Mouse (Mus musculus): ENCODE data around the gene Akr1b8. TPM values are rescaled to one million over a fixed set of nuclear protein-coding genes. Genes with fewer than 3 reads are reported as not detected.

Gene Akr1b8
- polyA plus RNA-seq, 1 experiment from 2014 or later, result 13.9 TPM

GRCm38 (mm10) chr6:34384110-34384661 lies 30.3 kb downstream of the Akr1b8 start, which contains the start of gene Akr1b10:
TSS of gene Akr1b10 (plus strand) at chr6:34384218.
- Histone ChIP-seq H3K27me3 (no peaks in the 10 kb centered on the region), H3K4me3 (replicated peaks) (peak within 1 kb of the TSS; percentile 65), H3K27ac (peak within 1 kb of the TSS; percentile 80), H3K36me3 (peaks cover 17% of the 10 kb centered on the region; the same call in 1 of the 2 replicates), H3K4me2 (peak within 1 kb of the TSS; percentile 72), H3K9ac (peak within 1 kb of the TSS; percentile 59), H3K4me1 (peaks cover 16% of the 10 kb centered on the region; the same call in 1 of the 2 replicates), H3K9me3 (replicated peaks) (no peaks in the 10 kb centered on the region)
- ATAC-seq (replicated peaks; ENCODE audit: low FRiP score), result peak; percentile 85
- WGBS, result under 1% methylated on average over 17 of the region's 17 CpGs

- Histone ChIP-seq H3K9me3 (replicated peaks) (no peaks in the 10 kb centered on the region), H3K27me3 (no peaks in the 10 kb centered on the region), H3K9ac (peak overlapping the region; percentile 59), H3K27ac (peak overlapping the region; percentile 80), H3K4me2 (peak overlapping the region; percentile 72), H3K4me3 (replicated peaks) (peak overlapping the region; percentile 65), H3K36me3 (peaks cover 23% of the 10 kb centered on the region), H3K4me1 (peaks cover 16% of the 10 kb centered on the region; the same call in 1 of the 2 replicates)
- WGBS, result 2% methylated on average over 13 of the region's 13 CpGs
- peak; percentile 86 for ATAC-seq (replicated peaks; ENCODE audit: low FRiP score)
Measured at GRCm38 (mm10) chr6:34384701-34385370, 30.9 kb downstream of the Akr1b8 start.

GRCm38 (mm10) chr6:34388420-34389156 lies 34.7 kb downstream of the Akr1b8 start:
- no peaks in the 10 kb centered on the region for H3K27me3 ChIP-seq
- H3K9me3 ChIP-seq (replicated peaks), result no peaks in the 10 kb centered on the region
- no peak for ATAC-seq (replicated peaks; ENCODE audit: low FRiP score)
- H3K27ac ChIP-seq, result no peak overlapping the region
- peaks cover 57% of the 10 kb centered on the region for H3K36me3 ChIP-seq
- H3K9ac ChIP-seq, result no peak overlapping the region
- no peak overlapping the region for H3K4me3 ChIP-seq (replicated peaks)
- peaks cover 14% of the 10 kb centered on the region; the same call in 1 of the 2 replicates for H3K4me1 ChIP-seq
- no peak overlapping the region for H3K4me2 ChIP-seq
- 87% methylated on average over 4 of the region's 4 CpGs for WGBS

- 61% methylated on average over 5 of the region's 5 CpGs for WGBS
Measured at GRCm38 (mm10) chr6:34395897-34396296, 42.0 kb downstream of the Akr1b8 start.

GRCm38 (mm10) chr6:34398431-34398830 lies 44.5 kb downstream of the Akr1b8 start:
- ATAC-seq (replicated peaks; ENCODE audit: low FRiP score), result no peak
- Histone ChIP-seq H3K4me3 (replicated peaks) (no peak overlapping the region), H3K27me3 (no peaks in the 10 kb centered on the region), H3K9ac (no peak overlapping the region), H3K4me2 (no peak overlapping the region), H3K36me3 (peaks cover 18% of the 10 kb centered on the region), H3K9me3 (replicated peaks) (no peaks in the 10 kb centered on the region), H3K27ac (no peak overlapping the region), H3K4me1 (0 out of 2 replicates have a peak, but pooled peaks cover 3% of the 10 kb centered on the region)
- WGBS, result 82% methylated on average over 6 of the region's 6 CpGs

More at GRCm38 (mm10) chr6:34395897-34396296, 42.0 kb downstream of the Akr1b8 start:
- H3K27ac ChIP-seq, result no peak overlapping the region
- no peak for ATAC-seq (replicated peaks; ENCODE audit: low FRiP score)
- H3K36me3 ChIP-seq, result peaks cover 40% of the 10 kb centered on the region
- 0 out of 2 replicates have a peak, but pooled peaks cover 3% of the 10 kb centered on the region for H3K4me1 ChIP-seq
- H3K9ac ChIP-seq, result no peak overlapping the region
- H3K4me2 ChIP-seq, result no peak overlapping the region
- H3K27me3 ChIP-seq, result no peaks in the 10 kb centered on the region
- H3K9me3 ChIP-seq (replicated peaks), result no peaks in the 10 kb centered on the region
- no peak overlapping the region for H3K4me3 ChIP-seq (replicated peaks)

- peaks cover 6% of the 10 kb centered on the region; the same call in 1 of the 2 replicates for H3K36me3 ChIP-seq
- H3K9ac ChIP-seq, result no peak overlapping the region
- H3K9me3 ChIP-seq (replicated peaks), result no peaks in the 10 kb centered on the region
- H3K4me2 ChIP-seq, result no peak overlapping the region
- ATAC-seq (replicated peaks; ENCODE audit: low FRiP score), result no peak
- H3K27me3 ChIP-seq, result no peaks in the 10 kb centered on the region
- H3K27ac ChIP-seq, result no peak overlapping the region
- H3K4me3 ChIP-seq (replicated peaks), result no peak overlapping the region
- H3K4me1 ChIP-seq, result 0 out of 2 replicates have a peak, but pooled peaks cover 3% of the 10 kb centered on the region
- 86% methylated on average over 13 of the region's 13 CpGs for WGBS
Measured at GRCm38 (mm10) chr6:34399606-34400220, 45.8 kb downstream of the Akr1b8 start.

- Histone ChIP-seq H3K36me3 (0 out of 2 replicates have a peak, but pooled peaks cover 3% of the 10 kb centered on the region), H3K9me3 (replicated peaks) (no peaks in the 10 kb centered on the region), H3K4me2 (no peak overlapping the region), H3K27ac (no peak overlapping the region), H3K27me3 (no peaks in the 10 kb centered on the region), H3K4me1 (0 out of 2 replicates have a peak, but pooled peaks cover 3% of the 10 kb centered on the region), H3K4me3 (replicated peaks) (no peak overlapping the region), H3K9ac (no peak overlapping the region)
- no peak for ATAC-seq (replicated peaks; ENCODE audit: low FRiP score)
- WGBS, result 83% methylated on average over 2 of the region's 2 CpGs
Measured at GRCm38 (mm10) chr6:34400696-34401095, 46.8 kb downstream of the Akr1b8 start.

- no peak overlapping the region for H3K4me3 ChIP-seq (replicated peaks)
- no peak overlapping the region for H3K27ac ChIP-seq
- WGBS, result 88% methylated on average over 4 of the region's 4 CpGs
- no peak overlapping the region for H3K9ac ChIP-seq
- no peaks in the 10 kb centered on the region for H3K27me3 ChIP-seq
- H3K36me3 ChIP-seq, result no peaks in the 10 kb centered on the region
- ATAC-seq (replicated peaks; ENCODE audit: low FRiP score), result no peak
- H3K9me3 ChIP-seq (replicated peaks), result no peaks in the 10 kb centered on the region
- H3K4me1 ChIP-seq, result no peaks in the 10 kb centered on the region
- no peak overlapping the region for H3K4me2 ChIP-seq
Measured at GRCm38 (mm10) chr6:34406746-34407145, 52.8 kb downstream of the Akr1b8 start.

- Histone ChIP-seq H3K9me3 (replicated peaks) (no peaks in the 10 kb centered on the region), H3K4me1 (peaks cover 5% of the 10 kb centered on the region; the same call in 1 of the 2 replicates), H3K4me2 (no peak overlapping the region), H3K4me3 (replicated peaks) (no peak overlapping the region), H3K36me3 (no peaks in the 10 kb centered on the region), H3K27me3 (no peaks in the 10 kb centered on the region), H3K9ac (no peak overlapping the region), H3K27ac (no peak overlapping the region)
- no peak for ATAC-seq (replicated peaks; ENCODE audit: low FRiP score)
- 68% methylated on average over 10 of the region's 10 CpGs for WGBS
Measured at GRCm38 (mm10) chr6:34407403-34407802, 53.5 kb downstream of the Akr1b8 start.

- H3K27me3 ChIP-seq, result no peaks in the 10 kb centered on the region
- 31% methylated on average over 6 of the region's 6 CpGs for WGBS
- no peak within 1 kb of the TSS for H3K4me3 ChIP-seq (replicated peaks)
- H3K27ac ChIP-seq, result no peak within 1 kb of the TSS
- H3K9me3 ChIP-seq (replicated peaks), result no peaks in the 10 kb centered on the region
- H3K9ac ChIP-seq, result no peak within 1 kb of the TSS
- ATAC-seq (replicated peaks; ENCODE audit: low FRiP score), result no peak
- no peak within 1 kb of the TSS for H3K4me2 ChIP-seq
- H3K36me3 ChIP-seq, result no peaks in the 10 kb centered on the region
- H3K4me1 ChIP-seq, result peaks cover 5% of the 10 kb centered on the region; the same call in 1 of the 2 replicates
Measured at GRCm38 (mm10) chr6:34412023-34412422, 58.1 kb downstream of the Akr1b8 start, which contains the start of gene Akr1b7. TSS of gene Akr1b7 (plus strand) at chr6:34412334.

- no peaks in the 10 kb centered on the region for H3K27me3 ChIP-seq
- H3K27ac ChIP-seq, result no peak overlapping the region
- no peak overlapping the region for H3K9ac ChIP-seq
- 73% methylated on average over 1 of the region's 1 CpGs for WGBS
- ATAC-seq (replicated peaks; ENCODE audit: low FRiP score), result no peak
- peaks cover 5% of the 10 kb centered on the region; the same call in 1 of the 2 replicates for H3K4me1 ChIP-seq
- no peak overlapping the region for H3K4me3 ChIP-seq (replicated peaks)
- no peaks in the 10 kb centered on the region for H3K9me3 ChIP-seq (replicated peaks)
- no peaks in the 10 kb centered on the region for H3K36me3 ChIP-seq
- no peak overlapping the region for H3K4me2 ChIP-seq
Measured at GRCm38 (mm10) chr6:34412688-34413087, 58.8 kb downstream of the Akr1b8 start.
